Mouse (Mus musculus): ENCODE measurements around the gene Dynlt1f.
"Not testable (repeated sequence)": the region's sequence is repeated elsewhere in the genome, so short reads cannot be mapped to it uniquely, and the experiment has no call there.

GRCm38 (mm10) chr17:6638444-6638843 is 17.3 kb downstream of the Dynlt1f start:
- not testable (repeated sequence) for TF ChIP-seq CTCF, EP300 (IDR thresholded peaks at IDR 0.05; ENCODE audit: low read depth)

Data from heart, postnatal 0 days (tissue).